Comparison of ENCODE assay signal across 7 mouse cellular contexts in genomic region chr3:63868285-63868684, GRCm38 (mm10). TPM values are rescaled to one million over a fixed set of nuclear protein-coding genes. Genes with fewer than 3 reads are reported as not detected.
DNase-seq lines count a peak whose midpoint lies in the region; ATAC-seq and TF ChIP-seq lines count a peak whose summit lies in the region.

No protein-coding gene starts in this region.

- H3K4me1 ChIP-seq in intestine, postnatal 0 days (replicated peaks; ENCODE audit: control insufficient read depth, insufficient read depth, low read length): no peaks in the 10 kb centered on the region
- H3K4me1 ChIP-seq in intestine, embryonic 15.5 days (replicated peaks): no peaks in the 10 kb centered on the region
- no peaks in the 10 kb centered on the region for H3K4me1 ChIP-seq in hindbrain, embryonic 16.5 days (ENCODE audit: control insufficient read depth, insufficient read depth, low read depth, low read length)

- WGBS in intestine, postnatal 0 days: 70% methylated on average over 1 of the region's 1 CpGs
- 47% methylated on average over 1 of the region's 1 CpGs for WGBS in intestine, embryonic 15.5 days
- 79% methylated on average over 1 of the region's 1 CpGs for WGBS in hindbrain, embryonic 16.5 days

- H3K27ac ChIP-seq in intestine, postnatal 0 days (ENCODE audit: low read depth, low read length): no peak overlapping the region
- no peak overlapping the region for H3K27ac ChIP-seq in intestine, embryonic 15.5 days
- H3K27ac ChIP-seq in hindbrain, embryonic 16.5 days (ENCODE audit: low read depth, low read length): no peak overlapping the region

- no peak for ATAC-seq in intestine, postnatal 0 days
- ATAC-seq in intestine, embryonic 15.5 days: no peak
- ATAC-seq in hindbrain, embryonic 16.5 days: 0 out of 2 replicates have a peak, but pooled peaks have one; percentile 46

- peak; percentile 71 for TF ChIP-seq CTCF in intestine, postnatal 0 days (IDR thresholded peaks at IDR 0.05; ENCODE audit: low read depth)

- H3K27me3 ChIP-seq in intestine, postnatal 0 days (replicated peaks; ENCODE audit: control insufficient read depth, insufficient read depth, low read length): no peaks in the 10 kb centered on the region
- no peaks in the 10 kb centered on the region for H3K27me3 ChIP-seq in intestine, embryonic 15.5 days (replicated peaks)
- no peaks in the 10 kb centered on the region for H3K27me3 ChIP-seq in hindbrain, embryonic 16.5 days (replicated peaks; ENCODE audit: control insufficient read depth, insufficient read depth, low read length)

- no peaks in the 10 kb centered on the region for H3K36me3 ChIP-seq in intestine, postnatal 0 days (ENCODE audit: control insufficient read depth, insufficient read depth)
- H3K36me3 ChIP-seq in intestine, embryonic 15.5 days: no peaks in the 10 kb centered on the region
- no peaks in the 10 kb centered on the region for H3K36me3 ChIP-seq in hindbrain, embryonic 16.5 days (ENCODE audit: control insufficient read depth, insufficient read depth, low read length)

- H3K9me3 ChIP-seq in intestine, postnatal 0 days (ENCODE audit: control insufficient read depth): no peaks in the 10 kb centered on the region
- no peaks in the 10 kb centered on the region for H3K9me3 ChIP-seq in intestine, embryonic 15.5 days
- H3K9me3 ChIP-seq in hindbrain, embryonic 16.5 days (ENCODE audit: control insufficient read depth, low read length): no peaks in the 10 kb centered on the region

- H3K9ac ChIP-seq in intestine, postnatal 0 days (ENCODE audit: low read depth, low read length): no peak overlapping the region
- no peak overlapping the region for H3K9ac ChIP-seq in intestine, embryonic 15.5 days
- H3K9ac ChIP-seq in hindbrain, embryonic 16.5 days (ENCODE audit: low read depth, low read length): no peak overlapping the region

- H3K4me2 ChIP-seq in intestine, postnatal 0 days (replicated peaks; ENCODE audit: low read depth): no peak overlapping the region
- H3K4me2 ChIP-seq in intestine, embryonic 15.5 days (replicated peaks): no peak overlapping the region
- no peak overlapping the region for H3K4me2 ChIP-seq in hindbrain, embryonic 16.5 days (ENCODE audit: low read length)

- no peak overlapping the region for H3K4me3 ChIP-seq in intestine, postnatal 0 days (ENCODE audit: low read depth, low read length)
- no peak overlapping the region for H3K4me3 ChIP-seq in intestine, embryonic 15.5 days (replicated peaks)
- H3K4me3 ChIP-seq in hindbrain, embryonic 16.5 days (ENCODE audit: low read length): no peak overlapping the region

- DNase-seq in ES-CJ7 (ENCODE audit: low read depth, low spot score) (peak; percentile 12), ZHBTc4 (ENCODE audit: low read depth, low spot score) (peak; percentile 16)
- DNase-seq in lung, postnatal 14 days: peak; percentile 37
- no peak for DNase-seq in thymus, postnatal 25 days

RNA-seq across cellular contexts. Expression of gene Plch1, which starts 31.0 kb away (rescaled TPM):
- polyA plus RNA-seq in intestine, postnatal 0 days (2015; fragmentation: Nextera tagmentation; extraction: Ambion mirVana): 2.2 and 2.6 TPM in 2 replicates
- polyA plus RNA-seq in intestine, embryonic 15.5 days (2015; fragmentation: Nextera tagmentation; extraction: Ambion mirVana): 6.8 and 6.9 TPM in 2 replicates
- polyA plus RNA-seq in hindbrain, embryonic 16.5 days (2015; fragmentation: Nextera tagmentation; extraction: Ambion mirVana): 4.4 and 7.4 TPM in 2 replicates
